Mouse (Mus musculus): ENCODE measurements around the gene Pou6f2.

GRCm38 (mm10) chr13:18160566-18160965 is 236.9 kb downstream of the Pou6f2 start:
- TF ChIP-seq EP300 (IDR thresholded peaks at IDR 0.05; ENCODE audit: low read depth) (no peak), CTCF (IDR thresholded peaks at IDR 0.05; ENCODE audit: low read depth) (no peak)

All from liver, embryonic 14.5 days (tissue).